Mouse (Mus musculus) liver, embryonic 14 days (tissue): ENCODE measurements around the gene Plvap. TPM values are rescaled to one million over a fixed set of nuclear protein-coding genes. Genes with fewer than 3 reads are reported as not detected.

Experiments used
- polyA plus RNA-seq: library from polyadenylated mRNA; depleted of rRNA; stranded (reverse); fragments of >200 nt; gene quantifications from 2 replicates; pipeline ENCODE4 v1.2.3, GENCODE M21; 2012; rRNA removed

The Plvap gene
- polyA plus RNA-seq = 15.8 TPM in 2 replicates

GRCm38 (mm10) chr8:71511644-71512043, at the start of gene Plvap:
Gene Plvap, minus strand, starts transcription at chr8:71511752.

DNA sequence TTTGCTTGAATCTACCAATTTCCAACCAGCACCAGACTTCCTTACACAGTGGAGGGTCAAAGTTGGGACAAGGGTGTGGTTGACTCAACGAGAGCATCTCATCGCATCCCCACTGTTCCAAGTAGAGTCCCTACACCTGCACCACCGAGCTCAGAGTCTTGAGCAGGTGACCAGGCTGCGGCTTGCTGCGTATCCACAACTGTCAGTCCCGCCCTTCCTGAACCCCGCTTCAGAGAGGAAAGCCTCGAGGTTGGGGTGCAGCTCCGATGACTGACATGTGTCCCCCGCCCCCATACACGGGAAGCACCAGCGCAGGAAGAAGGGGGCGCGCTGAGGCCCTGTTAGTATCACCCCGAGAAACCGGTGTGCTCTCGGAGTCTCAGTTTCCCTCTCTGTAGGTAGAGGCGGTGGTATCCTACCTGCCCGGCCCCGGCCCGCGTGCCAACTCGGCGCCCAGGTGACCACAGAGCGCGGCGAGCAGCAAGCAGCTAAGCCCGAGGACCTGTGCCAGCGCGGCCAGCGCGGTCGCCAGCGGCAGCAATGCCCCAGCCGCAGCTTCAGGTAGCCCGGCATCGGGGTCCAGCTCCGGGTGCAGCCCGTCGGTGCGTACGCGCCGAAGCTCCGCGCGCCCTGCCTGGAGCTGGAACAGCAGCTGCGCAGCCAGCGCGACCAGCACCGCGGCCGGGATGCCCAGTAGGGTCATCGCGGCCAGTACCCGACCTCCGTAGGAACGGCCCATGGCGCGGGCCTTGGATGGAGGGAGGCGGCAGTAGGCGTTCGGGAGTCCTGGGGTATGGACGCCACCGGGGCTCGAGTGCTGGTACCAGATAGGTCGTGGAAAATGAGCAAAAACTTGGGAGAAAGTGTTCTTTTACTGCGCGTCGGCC, 46.8 kb upstream of the Plvap start, which contains the start of gene Tmem221:
Gene Tmem221 (minus strand): TSS at position 801 of the 887 bp plus-strand sequence.

DNA sequence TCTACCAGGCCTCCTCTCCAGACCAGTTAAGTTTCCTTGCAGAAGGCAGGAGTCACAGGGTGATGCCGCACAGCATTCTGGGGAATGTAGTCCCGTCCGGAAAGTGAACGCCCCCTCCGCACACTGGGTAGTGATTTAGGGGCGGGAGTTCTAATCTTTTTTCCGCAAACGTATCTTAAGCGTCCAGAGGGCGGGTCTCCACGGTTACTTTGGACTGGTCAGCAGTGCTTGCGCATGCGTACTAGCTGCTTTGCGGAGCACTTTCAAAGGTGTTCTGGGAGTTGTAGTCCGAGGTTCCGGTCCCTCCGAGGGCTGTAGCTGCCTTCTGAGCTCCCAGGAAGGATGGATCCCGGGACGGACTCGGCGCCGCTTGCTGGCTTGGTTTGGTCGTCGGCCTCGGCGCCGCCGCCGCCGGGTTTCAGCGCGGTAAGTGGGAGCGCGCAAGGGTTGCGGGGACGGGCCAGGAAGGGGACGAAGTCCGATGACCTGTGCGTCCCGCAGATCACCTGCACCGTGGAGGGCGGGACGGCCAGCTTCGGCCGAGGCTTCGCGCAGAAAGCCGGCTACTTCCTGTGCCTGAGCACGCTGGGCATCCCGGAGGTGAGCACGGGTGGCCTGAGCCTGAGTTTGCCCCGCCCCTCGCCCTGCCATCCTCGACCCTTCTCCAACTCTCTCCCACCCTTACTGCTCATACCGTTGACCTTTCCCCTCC, 31.2 kb upstream of the Plvap start, which contains the start of gene Mvb12a:
Gene Mvb12a (plus strand): TSS at position 291 of the 712 bp plus-strand sequence.

DNA sequence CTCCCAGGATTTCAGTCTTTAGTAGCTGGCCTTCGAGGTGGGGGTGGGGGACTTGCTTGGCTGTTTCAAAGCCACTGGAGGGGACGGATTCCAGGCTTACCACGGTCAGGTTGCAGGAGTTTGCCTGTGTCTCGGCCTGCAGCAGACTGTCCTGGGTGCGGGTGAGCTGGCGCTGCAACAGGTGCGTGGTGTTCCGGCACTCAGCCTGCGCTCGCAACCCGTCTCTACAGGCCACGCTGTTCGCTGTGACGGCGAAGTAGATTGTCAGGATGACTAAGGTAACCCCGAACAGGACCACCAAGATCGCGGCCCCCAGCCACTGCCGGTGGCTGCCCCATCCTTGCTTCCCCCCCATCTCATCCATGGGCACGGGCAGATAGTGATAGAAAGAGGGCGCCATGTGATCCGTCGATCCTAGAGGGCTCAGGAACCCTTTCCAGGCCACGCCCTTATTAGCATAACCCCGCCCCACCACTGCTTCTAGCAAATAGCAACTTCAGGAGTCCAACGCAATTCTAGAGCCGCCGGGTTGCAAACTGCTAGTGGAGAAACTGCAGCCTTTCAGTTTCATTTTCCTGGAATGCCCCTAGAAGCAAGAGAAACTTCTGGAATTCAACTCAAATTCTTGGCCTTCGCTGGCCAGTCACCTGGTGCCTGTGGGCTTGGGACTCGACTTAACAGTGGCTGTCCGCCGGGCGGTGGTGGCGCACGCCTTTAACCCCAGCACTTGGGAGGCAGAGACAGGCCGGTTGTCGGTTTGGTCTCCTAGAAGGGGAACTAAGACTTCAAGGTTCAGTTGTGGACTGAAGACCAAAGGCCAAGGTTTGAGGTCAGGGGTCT, 25.7 kb upstream of the Plvap start, which contains the start of gene Bst2:
Gene Bst2 (minus strand): TSS at position 429 of the 840 bp plus-strand sequence.

DNA sequence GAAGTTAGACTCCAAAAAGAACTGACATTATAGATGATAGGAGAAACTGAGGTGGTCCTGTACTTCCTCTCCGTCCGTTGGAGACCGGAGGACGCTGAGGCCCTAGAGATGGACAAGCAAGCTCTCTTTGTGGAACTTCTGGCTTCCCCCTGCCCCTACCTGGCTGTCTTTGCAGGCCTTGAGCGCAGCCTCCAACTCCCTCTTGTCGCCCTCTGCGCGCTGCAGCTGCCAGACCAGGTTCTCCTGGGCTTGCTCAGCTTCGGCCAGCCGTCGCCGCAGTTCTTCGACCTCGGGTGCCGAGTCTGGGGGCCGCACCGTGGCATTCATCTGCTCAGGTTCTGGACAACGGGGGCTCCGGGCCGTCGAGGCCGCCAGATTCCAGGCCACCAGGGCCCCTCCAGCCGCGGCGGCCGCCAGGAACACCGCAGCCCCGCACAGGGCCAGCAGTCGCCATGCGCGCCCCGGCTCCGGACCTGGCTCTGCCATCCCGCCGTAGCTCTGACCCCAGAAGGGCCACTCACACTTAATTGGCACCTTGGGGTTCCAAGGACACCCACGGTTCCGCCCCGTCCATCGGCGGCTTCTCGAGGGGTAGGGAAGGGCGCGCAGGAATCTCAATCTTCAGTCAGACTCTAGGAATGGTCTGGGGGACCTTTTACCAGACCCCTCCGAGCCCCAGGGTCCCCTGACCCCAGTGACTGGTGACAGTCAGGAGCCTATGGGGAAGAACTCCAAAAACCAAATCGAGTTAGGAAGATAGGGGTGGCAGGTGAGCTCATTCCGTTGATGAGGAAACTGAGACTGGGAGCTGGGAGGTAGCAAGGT, 13.9 kb upstream of the Plvap start, which contains the start of gene Ccdc194:
Gene Ccdc194 (minus strand): TSS at position 486 of the 825 bp plus-strand sequence.

DNA sequence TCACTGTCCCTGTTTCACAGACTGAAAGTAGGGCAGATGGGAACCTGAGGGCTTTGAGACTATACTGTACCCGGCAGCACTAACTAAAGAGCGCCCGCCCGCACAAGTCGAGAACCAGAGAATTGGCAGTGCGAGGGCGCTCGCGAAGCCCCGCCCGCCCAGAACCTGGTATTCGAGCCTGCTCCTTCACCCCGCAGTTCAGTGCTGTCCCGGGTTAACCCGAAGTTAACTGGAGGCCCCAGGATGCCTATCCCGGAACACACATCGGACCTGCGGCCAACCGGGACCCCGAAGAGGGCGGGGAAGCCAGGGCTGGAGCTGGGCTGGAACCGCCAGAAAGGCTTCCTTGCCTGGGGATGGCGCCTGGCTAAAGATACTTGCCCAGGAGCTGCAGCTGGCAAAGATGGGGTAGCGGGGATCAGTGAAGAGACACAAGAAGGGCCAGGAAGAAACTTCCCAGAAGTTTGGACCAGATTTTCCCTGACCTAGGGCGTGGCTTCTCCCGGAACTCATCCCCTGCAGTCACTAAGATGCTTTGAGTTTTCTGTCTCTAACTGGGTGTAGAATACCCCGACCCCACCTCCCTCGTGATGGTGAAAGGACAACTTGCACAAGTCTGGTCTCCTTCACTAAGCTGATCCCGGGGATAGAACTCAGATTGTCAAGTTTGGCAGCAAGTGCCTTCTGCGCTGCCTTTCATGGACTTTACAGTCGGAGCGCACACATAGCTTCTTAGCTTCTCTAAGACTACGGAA, 23.7 kb downstream of the Plvap start, which contains the start of gene Gtpbp3:
Gene Gtpbp3 (plus strand): TSS at position 413 of the 755 bp plus-strand sequence.

GRCm38 (mm10) chr8:71485142-71486135, 26.1 kb downstream of the Plvap start, which contains the start of gene Ano8:
Gene Ano8, minus strand, starts transcription at chr8:71485963.

GRCm38 (mm10) chr8:71468916-71469315, 42.6 kb downstream of the Plvap start, which contains the start of gene Dda1:
Gene Dda1, plus strand, starts transcription at chr8:71469199.

GRCm38 (mm10) chr8:71464513-71465500, 46.7 kb downstream of the Plvap start, which contains the start of gene Mrpl34:
Gene Mrpl34, plus strand, starts transcription at chr8:71464959.

DNA sequence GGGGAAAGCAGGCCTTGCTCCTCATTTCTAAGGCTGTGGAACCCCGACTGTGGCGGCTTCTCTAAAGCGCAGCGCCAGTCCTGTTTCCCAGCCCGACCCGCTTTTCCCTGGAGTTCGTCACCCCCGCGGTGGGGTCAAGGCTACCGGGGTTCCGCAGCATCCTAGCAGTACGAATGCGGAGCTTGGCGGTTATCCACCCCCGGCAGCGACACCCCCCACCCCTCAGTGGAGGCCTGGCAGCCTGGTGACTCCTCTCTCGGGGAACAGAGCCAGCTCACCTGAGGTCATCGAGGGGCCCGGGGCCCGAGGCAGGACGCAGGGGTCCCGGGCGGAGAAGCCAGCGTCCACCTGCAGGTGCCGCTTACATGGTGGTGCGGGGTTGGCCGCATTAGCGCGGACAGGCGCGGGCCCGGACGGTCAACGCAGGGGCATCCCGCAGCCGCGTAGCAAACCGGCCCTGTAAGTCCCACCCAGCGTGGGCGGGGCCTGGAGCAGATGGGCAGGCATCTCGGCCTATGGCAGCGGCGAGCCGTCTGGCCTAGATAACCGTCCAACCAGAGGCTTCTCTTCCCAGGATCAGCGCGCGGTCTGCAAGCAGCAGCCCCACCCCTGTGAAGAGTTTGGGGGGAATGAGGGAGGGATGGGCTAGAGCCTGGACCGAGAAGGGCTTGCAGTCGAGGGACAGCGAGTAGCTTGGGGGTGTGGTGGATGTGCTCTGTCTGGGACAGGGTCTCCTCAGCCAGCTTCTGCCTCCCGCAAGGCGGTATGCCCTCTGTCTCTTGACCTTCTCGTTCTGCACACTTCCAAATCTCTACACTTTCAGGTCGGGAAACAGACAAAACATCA, 48.1 kb downstream of the Plvap start, which contains the start of gene Abhd8:
Gene Abhd8 (minus strand): TSS at position 468 of the 846 bp plus-strand sequence.

Other genes with a start within 250 kb of the Plvap start
- gene Myo9b, start 239.0 kb downstream of the Plvap start, polyA plus RNA-seq = 5.3 and 6.7 TPM in 2 replicates
- 24.5 and 24.8 TPM in 2 replicates for gene Haus8, start 238.8 kb downstream of the Plvap start, polyA plus RNA-seq
- gene Use1, start 144.9 kb downstream of the Plvap start, polyA plus RNA-seq = 53.8 and 56.8 TPM in 2 replicates
- 3.0 and 3.1 TPM in 2 replicates for gene Ocel1, start 140.5 kb downstream of the Plvap start, polyA plus RNA-seq
- gene Nr2f6, start 129.8 kb downstream of the Plvap start, polyA plus RNA-seq = 15.0 and 18.0 TPM in 2 replicates
- 3.0 and 3.2 TPM in 2 replicates for gene Ushbp1, start 116.0 kb downstream of the Plvap start, polyA plus RNA-seq
- gene Babam1, start 114.9 kb downstream of the Plvap start, polyA plus RNA-seq = 51.3 and 56.2 TPM in 2 replicates
- gene Ankle1, start 105.7 kb downstream of the Plvap start, polyA plus RNA-seq = 45.6 and 52.2 TPM in 2 replicates
- gene Abhd8, start 48.1 kb downstream of the Plvap start, polyA plus RNA-seq = 6.4 and 6.5 TPM in 2 replicates
- 39.4 and 44.7 TPM in 2 replicates for gene Mrpl34, start 46.8 kb downstream of the Plvap start, polyA plus RNA-seq
- gene Dda1, start 42.6 kb downstream of the Plvap start, polyA plus RNA-seq = 21.8 and 25.0 TPM in 2 replicates
- 1.3 and 1.8 TPM in 2 replicates for gene Ano8, start 25.8 kb downstream of the Plvap start, polyA plus RNA-seq
- gene Gtpbp3, start 23.6 kb downstream of the Plvap start, polyA plus RNA-seq = 8.4 and 8.9 TPM in 2 replicates
- 0.12 and 0.18 TPM in 2 replicates for gene Ccdc194, start 14.0 kb upstream of the Plvap start, polyA plus RNA-seq
- gene Bst2, start 25.7 kb upstream of the Plvap start, polyA plus RNA-seq = 47.6 and 62.9 TPM in 2 replicates
- 24.0 and 26.3 TPM in 2 replicates for gene Mvb12a, start 31.2 kb upstream of the Plvap start, polyA plus RNA-seq
- 0.17 and 0.28 TPM in 2 replicates for gene Tmem221, start 47.1 kb upstream of the Plvap start, polyA plus RNA-seq
- gene Nxnl1, start 54.8 kb upstream of the Plvap start, polyA plus RNA-seq = not detected in 2 replicates
- 1.6 and 1.9 TPM in 2 replicates for gene Slc27a1, start 57.1 kb upstream of the Plvap start, polyA plus RNA-seq
- gene Pgls, start 80.4 kb upstream of the Plvap start, polyA plus RNA-seq = 40.2 and 45.8 TPM in 2 replicates
- gene Fam129c, start 85.9 kb upstream of the Plvap start, polyA plus RNA-seq = 0.89 and 1.0 TPM in 2 replicates
- 30.1 and 32.1 TPM in 2 replicates for gene Colgalt1, start 99.2 kb upstream of the Plvap start, polyA plus RNA-seq
- gene Unc13a, start 160.0 kb upstream of the Plvap start, polyA plus RNA-seq = 0.08 and 0.20 TPM in 2 replicates
- 3.4 and 4.0 TPM in 2 replicates for gene Jak3, start 164.5 kb upstream of the Plvap start, polyA plus RNA-seq
- gene Insl3, start 177.5 kb upstream of the Plvap start, polyA plus RNA-seq = 0.70 and 1.2 TPM in 2 replicates
- gene B3gnt3, start 190.0 kb upstream of the Plvap start, polyA plus RNA-seq = 1.7 and 1.9 TPM in 2 replicates
- gene Fcho1, start 214.0 kb upstream of the Plvap start, polyA plus RNA-seq = 21.1 and 24.4 TPM in 2 replicates